Mouse (Mus musculus) adrenal gland, postnatal 14 days (tissue): Measurements from ENCODE around the gene Wasf3. TPM values are rescaled to one million over a fixed set of nuclear protein-coding genes. Genes with fewer than 3 reads are reported as not detected.
"Not testable (repeated sequence)": the region's sequence is repeated elsewhere in the genome, so short reads cannot be mapped to it uniquely, and the experiment has no call there.

Source experiments
- DNase-seq: peaks from one replicate; pipeline ENCODE4 v3.0.0; 2021; ENCODE audit warnings: mixed read lengths
- total RNA-seq: library from RNA; stranded (reverse); gene quantifications from 2 replicates; pipeline ENCODE4 v1.2.3, GENCODE M21; 2021

Wasf3 gene
- total RNA-seq, 1 experiment from 2014 or later, result 21.2 TPM

GRCm38 (mm10) chr5:146401012-146401411, 16.2 kb downstream of the Wasf3 start:
- DNase-seq, result not testable (repeated sequence)

GRCm38 (mm10) chr5:146402311-146402710, 17.5 kb downstream of the Wasf3 start:
- peak; percentile 27 for DNase-seq

GRCm38 (mm10) chr5:146403923-146404322, 19.1 kb downstream of the Wasf3 start:
- no peak for DNase-seq

GRCm38 (mm10) chr5:146406133-146406532, 21.3 kb downstream of the Wasf3 start:
- no peak for DNase-seq

DNA sequence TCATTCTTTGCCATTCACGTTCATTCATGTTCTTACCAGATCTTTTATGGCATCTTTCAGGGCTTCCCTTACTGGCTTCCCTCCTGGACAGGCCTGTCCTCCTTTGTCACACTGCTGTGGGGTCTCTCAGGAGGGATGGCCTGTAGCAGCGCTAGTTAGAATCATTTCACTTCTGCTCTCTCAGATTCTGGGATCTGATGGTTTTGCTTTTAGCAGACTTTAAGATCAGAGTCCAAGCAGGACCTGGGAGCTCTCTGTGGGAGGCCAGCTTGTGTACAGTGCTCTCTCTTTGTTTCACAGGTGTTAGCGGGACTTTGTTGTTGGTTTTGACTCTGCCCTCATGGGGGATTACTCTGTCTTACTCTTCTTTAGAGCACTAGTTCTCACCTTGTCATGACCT, 23.0 kb downstream of the Wasf3 start:
- DNase-seq, result no peak

- no peak for DNase-seq
Measured at GRCm38 (mm10) chr5:146408604-146409003, 23.8 kb downstream of the Wasf3 start.

DNA sequence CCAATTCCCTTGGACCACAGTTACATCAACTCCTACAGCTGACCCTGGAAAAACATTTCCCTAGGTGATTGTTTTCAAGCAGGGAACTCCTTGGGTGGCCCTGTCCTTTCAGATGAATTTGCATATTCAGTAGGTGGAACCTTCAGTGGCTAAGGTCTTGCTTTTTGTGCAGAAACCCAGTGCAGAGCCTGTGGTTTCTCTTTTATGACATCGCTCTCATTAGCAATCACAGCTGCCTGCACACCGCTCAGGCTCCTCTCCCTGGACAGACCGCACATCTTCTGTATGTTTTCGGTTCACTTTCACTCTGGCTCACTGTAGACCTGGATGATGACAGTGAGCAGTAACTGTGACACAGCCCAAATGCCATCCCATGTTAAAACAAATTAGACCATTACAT, 26.0 kb downstream of the Wasf3 start:
- no peak for DNase-seq

GRCm38 (mm10) chr5:146412743-146413430, 28.1 kb downstream of the Wasf3 start:
- peak; percentile 85 for DNase-seq

GRCm38 (mm10) chr5:146414611-146415010, 29.8 kb downstream of the Wasf3 start:
- DNase-seq, result no peak

DNA sequence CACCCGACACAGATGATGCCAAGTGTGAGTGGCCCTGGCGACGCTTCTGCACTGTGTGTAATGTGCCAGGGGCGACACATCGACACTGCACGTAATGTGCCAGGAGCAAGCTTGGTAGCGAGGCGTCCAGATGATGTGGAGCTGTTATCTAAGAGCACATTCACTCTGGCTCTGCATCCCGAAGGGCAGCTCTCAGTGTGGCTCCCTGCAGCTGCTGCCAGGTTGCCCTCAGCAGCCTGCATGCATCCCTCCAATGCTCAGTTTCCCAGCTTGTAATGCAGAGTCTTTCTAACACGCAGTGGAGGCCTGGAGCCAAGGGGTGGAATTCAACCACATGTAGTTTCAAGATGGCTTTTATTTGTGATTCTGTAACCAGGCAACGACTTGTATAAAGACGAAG, 30.4 kb downstream of the Wasf3 start:
- no peak for DNase-seq

DNA sequence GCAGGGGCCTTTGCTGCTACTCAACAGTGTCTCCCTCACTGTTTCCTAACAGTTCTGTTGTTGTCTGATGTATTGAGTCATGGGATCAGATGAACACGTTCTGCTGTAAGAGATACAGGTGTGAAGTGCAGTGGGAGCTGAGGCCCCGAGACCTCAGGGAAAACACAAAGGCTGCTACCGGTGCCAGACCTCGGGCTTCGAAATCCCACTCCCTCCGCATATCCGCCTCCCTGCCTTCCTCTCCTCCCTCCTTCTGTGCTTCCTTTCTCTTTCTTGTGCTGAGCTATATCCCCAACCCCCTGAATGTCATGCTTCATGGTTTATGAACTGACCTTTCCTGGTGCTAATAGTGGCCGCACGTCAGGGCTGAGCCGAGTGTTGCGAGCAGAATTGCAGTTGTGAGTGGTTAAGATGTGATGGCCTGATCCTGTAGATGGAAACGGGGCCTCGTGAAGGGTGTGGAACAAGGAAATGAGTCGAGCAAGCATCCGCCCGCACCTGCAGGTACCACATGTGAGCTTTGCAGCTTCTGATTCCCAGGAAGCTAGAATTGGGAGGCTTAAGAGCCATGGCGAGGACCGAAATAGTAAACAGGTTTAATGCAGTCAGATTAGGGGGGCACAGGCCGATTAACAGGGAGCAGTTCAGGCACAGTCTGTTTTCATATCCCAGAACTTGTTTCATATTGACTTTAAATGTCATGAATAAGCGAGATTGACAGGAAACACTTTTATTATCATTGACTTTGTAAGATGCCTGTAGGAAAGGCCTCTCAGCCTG, 31.7 kb downstream of the Wasf3 start:
- no peak for DNase-seq

- peak; percentile 48 for DNase-seq
Measured at GRCm38 (mm10) chr5:146418092-146418491, 33.3 kb downstream of the Wasf3 start.

DNA sequence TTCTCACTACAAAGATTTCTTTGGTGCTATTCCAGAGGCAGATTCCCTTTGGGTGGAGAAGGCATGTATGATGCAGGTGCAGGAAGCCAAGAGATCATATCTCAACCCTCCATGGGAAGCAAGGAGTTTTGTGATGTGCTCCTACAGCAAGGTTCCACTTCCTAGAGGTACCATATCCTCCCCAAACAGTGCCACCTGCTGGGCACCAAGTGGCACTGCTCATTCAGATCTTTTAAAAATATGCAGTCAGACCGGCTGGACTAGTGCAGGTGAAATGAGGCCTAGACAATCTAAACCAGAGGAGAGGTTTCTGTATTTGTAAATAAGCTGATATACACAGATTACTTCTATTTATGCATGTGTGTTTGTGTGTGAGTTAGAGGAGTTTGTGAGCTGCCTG, 35.3 kb downstream of the Wasf3 start:
- peak; percentile 68 for DNase-seq

DNA sequence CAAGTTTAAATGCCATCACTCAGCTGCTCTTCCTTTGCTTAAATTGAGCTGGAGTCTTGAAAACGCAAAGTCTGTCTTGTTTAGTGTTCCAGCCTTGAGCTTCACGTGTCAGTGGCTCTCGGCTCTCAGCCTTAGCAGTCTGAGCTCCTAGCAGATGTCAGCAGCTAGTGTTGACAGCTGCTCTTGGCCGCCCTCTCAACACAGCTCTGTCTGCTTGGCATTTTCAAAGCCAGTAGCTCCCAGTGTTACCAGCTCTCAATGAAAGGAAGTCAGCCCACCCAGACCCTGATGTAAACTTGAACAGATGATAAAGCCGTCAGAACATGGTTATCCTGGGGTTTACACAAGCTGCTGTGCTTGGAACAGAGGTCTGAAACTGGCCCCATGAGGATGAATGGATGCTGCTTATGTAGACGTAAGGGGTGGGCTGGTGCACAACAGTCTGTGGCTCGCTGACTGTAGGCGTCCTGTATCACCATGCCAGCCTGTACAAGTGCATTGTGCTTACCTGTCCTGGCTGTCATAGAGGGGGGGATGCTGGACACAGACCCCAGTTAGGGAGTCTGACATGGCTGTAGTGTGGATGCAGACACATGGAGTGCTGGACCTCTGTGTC, 40.0 kb downstream of the Wasf3 start:
- DNase-seq, result no peak

GRCm38 (mm10) chr5:146425656-146426055, 40.9 kb downstream of the Wasf3 start:
- DNase-seq, result no peak

DNA sequence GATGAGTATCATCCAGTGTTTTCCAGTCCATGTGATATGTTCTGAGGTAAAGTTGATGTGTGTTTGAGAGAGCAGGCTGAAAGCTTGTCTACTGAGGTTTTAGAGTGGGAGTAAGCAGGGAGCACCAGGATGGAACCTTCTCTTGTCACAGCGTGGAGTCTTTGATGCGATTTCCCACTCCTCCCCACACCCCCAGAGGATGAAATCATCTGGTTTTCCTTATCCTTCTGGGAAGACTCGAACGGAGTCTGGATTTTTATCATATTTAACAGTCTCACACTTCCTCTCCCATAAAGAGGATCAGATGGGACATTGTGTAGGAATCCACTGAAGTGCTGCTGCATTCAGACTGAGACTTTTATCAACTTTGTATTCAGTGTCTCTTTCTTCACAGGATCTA, 43.3 kb downstream of the Wasf3 start:
- no peak for DNase-seq

GRCm38 (mm10) chr5:146431821-146432220, 47.0 kb downstream of the Wasf3 start:
- DNase-seq, result no peak

GRCm38 (mm10) chr5:146432476-146432875, 47.7 kb downstream of the Wasf3 start:
- DNase-seq, result no peak

DNA sequence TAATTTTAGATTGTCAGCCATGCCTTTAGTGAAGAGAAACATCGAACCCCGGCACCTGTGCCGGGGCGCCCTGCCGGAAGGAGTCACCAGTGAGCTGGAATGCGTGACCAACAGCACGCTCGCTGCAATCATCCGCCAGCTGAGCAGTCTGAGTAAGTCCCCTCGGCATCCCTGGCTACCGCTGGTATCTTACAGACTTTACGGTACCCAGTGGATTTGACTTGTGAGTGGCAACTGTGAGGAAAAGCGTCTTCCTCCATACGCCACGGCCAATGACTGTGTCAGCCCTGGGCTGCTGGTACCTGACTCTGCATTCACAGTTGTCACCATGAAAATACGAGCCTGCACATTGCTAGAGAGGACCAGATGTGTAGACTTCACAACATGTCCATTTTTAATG, 50.5 kb downstream of the Wasf3 start:
- no peak for DNase-seq

DNA sequence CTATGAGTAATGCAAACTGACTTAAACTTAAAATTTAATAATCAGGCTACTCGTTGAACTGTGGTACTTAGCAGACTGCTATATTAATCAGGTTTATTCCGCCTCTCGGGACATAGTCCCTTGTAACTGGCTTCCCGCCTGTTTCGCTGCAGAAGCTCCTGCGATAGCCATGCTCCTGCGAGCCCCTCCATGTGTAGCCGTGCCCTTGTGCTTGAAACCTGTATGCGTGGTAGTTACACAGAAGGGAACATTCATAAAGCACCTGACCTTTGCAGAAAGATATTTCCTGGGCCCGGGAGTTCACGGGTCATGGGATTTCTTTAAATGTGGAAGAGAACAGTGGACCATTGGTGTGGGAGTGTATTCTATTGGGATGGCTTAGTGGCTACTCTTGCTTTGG, 52.0 kb downstream of the Wasf3 start:
- no peak for DNase-seq

DNA sequence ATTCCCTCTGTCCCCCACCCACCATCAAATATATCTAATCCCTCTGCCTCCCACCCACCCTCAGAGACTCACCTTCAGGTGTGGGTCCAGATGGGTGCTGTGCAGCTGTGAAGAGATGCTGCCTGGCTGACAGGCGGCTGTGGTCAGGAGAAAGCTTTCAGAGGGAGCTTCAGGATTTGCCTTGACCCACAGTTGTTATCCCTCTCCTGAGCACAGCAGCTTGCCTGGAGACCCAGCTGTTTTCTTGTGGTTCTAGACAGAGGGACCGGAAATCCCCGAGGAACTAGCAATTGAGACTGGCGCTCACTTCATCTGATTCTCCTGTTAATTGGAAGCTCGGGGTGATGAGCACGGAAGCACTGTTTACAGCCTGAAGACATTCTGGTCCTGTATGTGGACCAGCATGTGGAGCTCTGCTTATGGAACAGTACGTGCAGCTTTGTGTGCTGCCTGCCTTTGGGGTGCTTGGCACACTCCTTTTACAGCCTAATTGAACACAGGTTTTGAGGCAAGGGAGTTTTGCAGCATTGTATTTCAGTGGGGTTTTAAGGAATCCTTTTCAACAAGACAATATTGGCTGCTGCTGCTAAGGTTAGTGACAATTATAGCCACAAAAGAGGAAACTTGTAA, 54.5 kb downstream of the Wasf3 start:
- DNase-seq, result no peak

DNA sequence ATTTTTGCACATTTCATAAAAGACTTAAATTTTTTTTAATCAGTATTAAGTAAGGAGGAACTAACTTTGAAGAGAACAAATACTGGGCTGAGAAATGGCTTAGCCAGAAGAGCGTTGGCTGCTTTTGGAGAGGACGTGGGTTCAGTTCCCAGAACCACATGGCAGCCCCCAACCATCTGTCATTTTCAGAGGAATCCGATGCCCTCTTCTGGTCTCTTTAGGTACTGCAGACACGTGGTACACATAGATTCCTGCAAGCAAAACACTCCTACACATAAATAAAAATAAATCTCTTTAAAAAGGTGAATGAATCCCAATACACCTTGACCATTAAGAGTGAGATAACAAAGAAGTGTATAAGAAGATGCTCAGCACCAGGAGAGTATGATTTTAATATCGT, 55.5 kb downstream of the Wasf3 start:
- DNase-seq, result no peak

- no peak for DNase-seq
Measured at GRCm38 (mm10) chr5:146442767-146443166, 58.0 kb downstream of the Wasf3 start.
